Mouse (Mus musculus): Measurements from ENCODE around the gene Ctla2b. TPM values are rescaled to one million over a fixed set of nuclear protein-coding genes. Genes with fewer than 3 reads are reported as not detected.

Ctla2b gene
- 10 to 100 TPM in 1 of 2 experiments, 1 to 10 TPM in 1; 7.5 to 14.3 TPM for total RNA-seq (2023)

DNA sequence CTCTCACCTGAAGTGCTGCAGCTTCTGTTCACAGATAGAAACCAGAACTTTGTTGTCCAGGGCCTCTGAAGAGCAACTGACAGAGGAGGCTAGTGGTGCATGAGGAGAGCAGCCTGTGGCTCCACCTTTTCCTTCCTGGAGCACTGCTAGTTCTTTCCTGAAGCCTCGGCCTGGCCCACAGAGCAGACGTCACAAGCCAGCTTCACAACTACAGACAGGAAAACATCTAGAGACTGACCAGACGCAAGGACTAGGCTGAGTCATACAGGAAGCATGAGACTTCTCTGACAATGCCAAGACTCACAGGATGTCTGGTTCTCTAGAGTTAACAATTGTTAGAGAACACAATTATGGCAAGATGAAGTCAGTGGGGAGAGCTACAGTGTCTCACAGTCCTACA is at the start of gene Ctla2b:
Ctla2b (minus strand) TSS at position 120 of the 400 bp plus-strand sequence.

DNA sequence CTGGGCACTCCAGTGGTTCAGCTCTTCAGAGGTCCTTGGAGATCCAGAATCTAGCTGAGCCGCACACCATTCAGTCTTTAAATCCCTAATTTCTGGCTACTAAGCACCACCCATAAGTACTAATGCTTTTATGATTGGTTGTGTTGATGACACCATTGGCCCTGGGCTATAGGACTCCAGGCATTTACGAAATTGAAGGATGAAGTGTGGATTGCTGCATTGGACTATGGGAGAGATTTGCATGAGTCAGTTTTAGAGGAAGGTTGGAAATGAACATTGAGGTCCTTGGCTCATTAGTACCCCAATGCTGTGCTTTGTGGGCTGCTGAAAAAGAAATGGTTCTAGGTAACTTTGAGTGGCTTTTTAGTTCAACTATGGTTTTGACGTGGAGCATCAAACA is 44.6 kb upstream of the Ctla2b start, which contains the start of gene Tpbpa:
Tpbpa (minus strand) TSS at position 101 of the 400 bp plus-strand sequence.

GRCm38 (mm10) chr13:60936500-60936901 is 39.3 kb upstream of the Ctla2b start, which contains the start of the genes Gm49391 and Ctla2a:
Gene Gm49391, minus strand, starts transcription at chr13:60936571.
Gene Ctla2a, minus strand, starts transcription at chr13:60936625.

DNA sequence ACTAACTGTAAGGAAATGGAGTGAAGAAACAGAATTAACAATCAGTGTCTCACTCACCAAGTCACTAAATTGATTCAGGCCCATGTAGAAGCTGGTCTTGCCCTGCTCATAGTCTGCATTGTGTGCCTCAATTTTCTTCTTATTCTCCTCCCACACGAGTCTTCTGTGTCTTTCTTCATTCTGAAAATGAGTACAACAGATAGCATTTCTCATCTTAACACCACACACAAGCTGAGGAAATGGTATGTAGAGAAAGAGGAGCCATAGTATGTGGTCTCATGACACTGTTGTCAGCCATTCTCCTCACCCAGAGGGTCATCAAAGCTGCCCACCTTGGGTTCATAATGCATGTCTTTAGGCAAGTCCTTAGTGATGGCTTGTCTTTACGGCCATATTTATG is 38.2 kb upstream of the Ctla2b start, which contains the start of gene Gm49393:
Gm49393 (minus strand) TSS at position 101 of the 400 bp plus-strand sequence.

GRCm38 (mm10) chr13:60904780-60905179 is 7.5 kb upstream of the Ctla2b start, which contains the start of gene Tpbpb:
Gene Tpbpb, minus strand, starts transcription at chr13:60904880.

GRCm38 (mm10) chr13:60896794-60897193 is 453 bp downstream of the Ctla2b start, which contains the start of gene Gm49392:
Gene Gm49392, minus strand, starts transcription at chr13:60896894.

DNA sequence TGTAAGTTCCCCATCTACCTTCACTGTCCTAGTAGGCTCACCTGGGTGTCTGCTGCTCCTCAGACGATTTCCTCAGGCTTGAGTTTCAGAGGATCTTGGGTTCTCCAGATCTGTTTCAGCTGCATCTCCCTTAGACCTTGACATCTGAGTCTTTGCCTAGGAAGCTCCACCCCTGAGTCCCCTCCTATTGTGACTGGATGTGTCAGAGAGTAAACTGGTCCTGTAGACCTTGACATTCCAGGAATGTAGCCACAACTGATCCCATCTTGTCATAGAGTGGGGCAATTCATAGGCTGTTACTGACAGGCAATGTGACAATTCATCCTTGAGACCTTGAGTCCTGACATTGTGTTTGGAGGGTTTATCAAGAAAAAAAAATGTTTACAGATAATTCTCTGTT is 33.0 kb downstream of the Ctla2b start, which contains the start of gene 4930486L24Rik:
4930486L24Rik (minus strand) TSS at position 195 of the 400 bp plus-strand sequence.

Other genes starting within 250 kb of the Ctla2b start
- not detected for gene BC051665, start 111.1 kb downstream of the Ctla2b start, total RNA-seq (2023)
- not detected for gene Ctsll3, start 94.6 kb downstream of the Ctla2b start, total RNA-seq (2023)
- gene 4930486L24Rik, start 33.0 kb downstream of the Ctla2b start, total RNA-seq (2023), result not detected
- gene Gm49392, start 553 bp downstream of the Ctla2b start, total RNA-seq (2023), result not detected
- gene Tpbpb, start 7.4 kb upstream of the Ctla2b start, total RNA-seq (2023), result not detected
- gene Gm49393, start 38.1 kb upstream of the Ctla2b start, total RNA-seq (2023), result not detected
- gene Gm49391, start 39.1 kb upstream of the Ctla2b start, total RNA-seq (2023), result under 1 TPM in 1 of 2 experiments, not detected in 1; 0.70 TPM
- under 1 TPM in 1 of 2 experiments, not detected in 1; 0.55 TPM for gene Ctla2a, start 39.2 kb upstream of the Ctla2b start, total RNA-seq (2023)
- gene Tpbpa, start 44.5 kb upstream of the Ctla2b start, total RNA-seq (2023), result not detected
- not detected for gene Ctsj, start 108.5 kb upstream of the Ctla2b start, total RNA-seq (2023)
- not detected for gene Ctsq, start 143.2 kb upstream of the Ctla2b start, total RNA-seq (2023)

Data from monocyte, adult 59 days (primary cell).